Mouse (Mus musculus): ENCODE results near the gene Map1b.

- TF ChIP-seq CTCF (IDR thresholded peaks at IDR 0.05; ENCODE audit: low read depth) = no peak
- TF ChIP-seq EP300 (IDR thresholded peaks at IDR 0.05; ENCODE audit: low read depth) = no peak
Measured at GRCm38 (mm10) chr13:99564346-99564745, 48.0 kb upstream of the Map1b start.

All from liver, embryonic 14.5 days (tissue).